Mouse (Mus musculus): ENCODE data around the gene Cbx6.

DNA sequence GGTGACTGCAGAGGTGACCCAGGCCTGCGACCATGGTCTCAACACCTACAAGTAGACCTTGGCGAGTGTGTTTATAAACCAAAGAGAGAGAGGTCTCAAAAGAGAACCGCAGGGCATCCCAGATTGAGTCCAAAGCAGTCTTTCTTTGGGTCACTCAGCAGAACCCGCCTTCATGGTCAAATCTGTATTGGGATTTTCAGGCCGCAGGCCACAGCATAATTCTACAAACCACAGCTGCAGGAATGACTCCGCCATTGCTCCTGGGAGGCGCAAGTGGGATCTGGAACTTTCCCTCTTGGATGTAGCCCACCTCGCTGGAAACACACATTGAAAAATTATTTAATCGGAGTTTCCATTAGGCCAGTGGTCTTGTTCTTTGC is 383 bp upstream of the Cbx6 start:
- no peak for TF ChIP-seq CTCF (IDR thresholded peaks at IDR 0.05; ENCODE audit: control insufficient read depth, insufficient read depth, insufficient read length)
- no peak for TF ChIP-seq MAX (IDR thresholded peaks at IDR 0.05)
- no peak for TF ChIP-seq FOSL1 (IDR thresholded peaks at IDR 0.05; ENCODE audit: insufficient read depth, low read length, poor library complexity, severe bottlenecking)

Data from C2C12 (cell line).